Mouse (Mus musculus) lung, postnatal 0 days (tissue): Measurements from ENCODE around the gene Gm10840.

Experiments
- CTCF ChIP-seq: IDR thresholded peaks from 2 replicates; pipeline ENCODE4 v1.5.1; 2016; ENCODE audit warnings: antibody characterized with exemption, mild to moderate bottlenecking
- EP300 ChIP-seq: IDR thresholded peaks from 2 replicates; pipeline ENCODE4 v1.6.1; 2016; ENCODE audit warnings: antibody characterized with exemption, mild to moderate bottlenecking, control low read depth

DNA sequence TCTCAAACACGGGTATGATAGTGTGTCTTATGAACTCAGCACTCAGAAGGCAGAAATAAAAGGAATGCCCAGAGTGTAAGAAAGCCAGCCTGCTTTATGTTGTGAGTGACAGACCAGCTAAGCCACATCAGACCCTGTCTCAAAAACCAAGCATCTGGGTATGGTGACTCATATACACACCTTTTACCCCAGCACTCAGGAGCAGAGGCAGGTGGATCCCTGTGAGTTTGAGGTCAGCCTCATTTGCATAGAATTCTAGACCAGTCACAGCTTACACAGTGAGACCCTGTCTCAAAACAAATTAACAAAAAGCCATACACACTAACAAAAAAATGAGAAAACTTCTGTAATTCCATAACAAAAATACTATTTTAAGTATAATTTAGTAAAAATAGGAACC lies 34.8 kb upstream of the Gm10840 start:
- no peak for TF ChIP-seq CTCF
- TF ChIP-seq EP300, result no peak
